Mouse (Mus musculus) spleen, postnatal 4 days (tissue): Measurements from ENCODE around the gene Mmd2.

Source experiments
- DNase-seq, 2 experiments: peaks; one replicate each; pipeline ENCODE4 v3.0.0; 2022; ENCODE audit warnings: low spot score in 2 of 2

Mmd2 gene

DNA sequence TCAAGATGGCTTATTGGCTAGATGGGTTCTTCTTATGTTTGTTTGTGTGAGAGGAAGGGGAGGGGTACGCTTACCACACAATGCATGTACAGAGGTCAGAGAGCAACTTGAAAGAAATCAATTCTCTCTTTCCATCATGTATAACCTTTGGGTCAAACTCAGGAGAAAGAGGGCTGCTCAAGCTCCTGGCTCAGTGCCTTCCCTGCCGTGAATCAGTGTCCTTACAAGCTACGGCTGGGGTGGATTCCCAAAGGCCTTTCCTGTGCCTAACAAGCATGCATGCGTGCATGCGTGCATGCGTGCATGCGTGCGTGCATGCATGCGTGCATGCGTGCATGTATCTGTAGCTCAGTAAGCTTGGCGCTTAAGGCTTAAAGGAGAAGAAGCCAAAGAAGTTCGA, 3.3 kb downstream of the Mmd2 start:
- DNase-seq, result no peak

DNA sequence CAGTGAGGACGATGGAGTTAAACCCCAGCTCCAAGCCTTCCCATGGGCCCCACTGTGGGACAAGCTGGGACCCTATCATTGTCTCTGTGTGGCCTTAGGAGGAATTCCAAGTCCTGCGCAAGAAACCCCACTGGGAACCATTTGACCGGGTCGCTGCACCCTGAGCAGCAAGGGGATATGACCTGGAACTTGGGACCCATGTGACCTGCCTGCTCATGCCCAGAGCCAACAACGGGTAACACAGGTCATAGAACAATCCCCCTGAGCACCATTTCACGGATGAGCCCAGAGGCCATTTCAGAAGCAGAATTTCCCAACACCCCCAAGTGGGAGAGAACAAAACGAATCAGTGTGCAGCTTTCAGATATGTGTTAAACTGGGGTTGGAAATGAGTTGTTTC, 4.2 kb downstream of the Mmd2 start:
- no peak for DNase-seq

DNA sequence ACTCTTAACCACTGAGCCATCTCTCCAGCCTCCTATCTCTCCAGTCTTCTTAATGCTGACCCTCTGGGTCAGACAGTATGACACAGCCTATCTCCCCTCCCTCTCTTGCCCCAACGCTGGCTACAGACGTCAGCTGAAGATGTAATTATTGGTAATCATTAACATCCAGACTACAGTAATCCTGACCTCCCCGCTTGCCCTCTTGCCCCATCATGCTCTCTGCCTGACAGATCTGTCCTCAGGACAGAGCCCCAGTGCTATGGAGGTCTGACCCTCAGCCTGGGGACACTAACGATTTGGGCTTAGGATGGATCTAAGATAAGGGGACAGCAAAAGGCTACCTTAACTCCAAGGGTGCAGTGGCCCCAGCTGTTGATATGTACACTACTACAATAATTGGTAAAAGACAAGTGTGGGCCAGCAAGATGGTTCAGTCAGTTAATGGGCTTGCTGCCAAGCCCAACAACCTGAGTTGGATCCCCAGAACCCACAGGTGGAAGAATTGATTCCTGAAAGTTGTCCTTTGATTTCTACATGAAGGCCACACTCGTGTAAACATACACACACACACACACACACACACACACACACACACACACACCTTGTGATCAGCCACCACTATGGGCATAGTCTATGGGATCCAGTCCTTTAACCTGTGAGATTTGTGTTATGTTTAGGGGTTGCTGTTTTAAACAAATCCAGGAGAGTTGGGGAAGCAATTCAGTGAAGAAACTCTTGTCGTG, 10.8 kb downstream of the Mmd2 start:
- DNase-seq, result no peak

DNA sequence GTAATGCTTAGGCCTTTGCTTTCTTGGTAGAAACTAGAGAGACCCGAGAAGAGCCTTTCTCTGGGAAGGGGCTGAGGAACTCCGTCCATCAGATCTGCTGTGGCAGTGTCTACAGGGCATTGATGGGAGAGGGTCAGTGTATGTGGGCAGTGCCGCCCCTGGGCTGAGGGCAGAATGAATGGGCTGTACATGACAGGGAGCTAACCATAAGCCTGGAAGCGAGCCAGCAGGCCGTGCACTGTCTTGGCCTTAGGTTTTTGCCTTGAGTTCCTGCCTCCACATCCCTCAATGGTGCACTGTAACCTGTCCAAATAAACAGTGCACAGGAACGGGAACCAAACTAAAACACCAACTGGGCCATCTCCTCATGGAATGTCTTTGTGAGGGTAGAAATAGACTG, 11.9 kb downstream of the Mmd2 start:
- DNase-seq, result no peak

DNA sequence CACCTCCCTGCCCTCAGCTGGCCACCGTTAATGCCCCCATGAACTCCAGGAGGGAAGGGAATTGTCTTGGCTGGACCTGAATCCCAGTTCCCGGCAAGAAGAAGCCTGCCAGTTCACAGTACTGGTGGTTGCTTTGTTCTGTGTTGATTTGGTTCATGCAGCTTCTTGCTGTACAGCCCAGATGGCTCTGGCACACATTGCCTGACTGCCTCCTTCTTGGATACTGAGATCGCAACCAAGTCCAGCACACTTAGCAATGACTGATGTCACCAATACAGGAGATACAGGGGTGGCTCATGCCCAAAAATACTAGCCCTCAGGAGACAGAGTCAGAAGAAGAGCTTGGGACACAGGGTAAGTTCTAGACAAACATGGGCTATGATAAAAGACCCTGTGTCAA, 12.9 kb downstream of the Mmd2 start:
- DNase-seq, result no peak

DNA sequence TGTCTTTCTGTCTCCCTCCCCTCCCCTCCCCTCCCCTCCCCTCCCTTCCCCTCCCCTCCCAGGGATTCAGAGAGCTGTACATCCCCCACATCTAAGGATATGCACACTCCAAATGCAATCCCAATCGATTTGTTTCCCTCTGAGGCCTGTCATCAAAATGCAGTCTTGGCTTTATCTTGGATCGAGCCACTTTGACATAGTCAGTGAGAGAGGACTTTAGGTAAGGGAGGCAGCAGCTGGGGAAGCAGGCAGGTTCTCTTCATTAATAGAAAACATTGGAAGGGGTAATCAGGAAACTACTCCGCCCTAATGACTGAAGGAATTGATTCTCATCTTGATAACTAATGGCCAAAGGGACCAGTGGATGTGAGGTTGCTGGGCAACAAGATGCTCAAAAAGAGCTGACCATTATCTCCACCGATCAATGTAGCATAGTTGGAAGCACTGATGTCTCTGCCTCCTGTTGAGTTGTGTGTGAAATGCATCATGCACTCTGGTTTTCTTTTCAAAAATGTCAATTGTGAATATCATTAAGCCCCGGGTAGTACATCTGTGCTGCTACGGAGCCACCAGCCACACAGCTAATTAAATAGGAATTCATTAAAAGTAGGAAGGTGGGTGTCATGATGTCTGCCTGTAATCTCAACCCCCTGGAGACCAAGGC, 17.5 kb downstream of the Mmd2 start:
- no peak for DNase-seq

DNA sequence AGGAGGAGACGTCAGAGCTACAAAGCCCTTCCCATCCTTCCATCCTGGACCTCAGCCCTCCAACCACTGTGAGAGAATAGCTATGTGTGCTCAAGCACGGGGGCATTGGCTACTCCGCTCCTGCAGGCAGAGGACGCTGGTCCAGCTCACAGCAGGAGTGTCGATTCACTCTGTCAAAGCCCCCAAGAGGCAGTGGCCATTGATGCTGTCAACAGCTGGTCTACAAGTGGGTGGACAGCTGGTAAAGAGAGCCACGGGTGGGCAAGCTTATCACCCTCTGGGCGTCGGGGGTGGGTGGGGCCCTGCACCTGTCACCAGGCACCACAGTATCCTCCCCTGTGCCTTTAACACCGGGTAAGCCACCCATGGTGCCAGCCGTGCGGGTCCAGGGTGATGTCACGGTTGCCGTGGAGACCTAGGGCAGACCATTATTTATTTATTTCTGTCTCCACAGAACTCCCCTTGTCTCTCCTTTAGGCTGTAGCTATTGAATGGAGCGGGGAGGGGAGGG, 24.9 kb downstream of the Mmd2 start:
- no peak for DNase-seq

DNA sequence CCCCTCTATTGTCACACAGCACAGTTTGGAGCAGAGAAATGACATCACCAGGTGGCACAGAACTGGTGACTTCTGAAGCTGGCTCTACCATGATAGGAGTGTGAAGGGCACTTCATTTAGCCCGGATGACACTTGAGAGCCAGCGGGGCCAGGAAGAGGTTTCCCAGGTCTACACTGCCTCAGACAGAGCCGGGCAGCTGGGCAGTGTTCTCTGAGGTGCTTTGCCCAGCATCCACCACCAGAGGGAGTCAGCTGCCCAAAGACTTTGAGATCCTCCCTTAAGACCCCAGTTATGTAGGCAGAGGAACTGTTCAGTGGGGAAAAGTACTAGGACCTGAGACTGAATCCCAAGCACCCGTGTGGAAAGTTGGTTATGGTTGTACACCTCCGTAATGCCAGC, 27.1 kb downstream of the Mmd2 start:
- DNase-seq, result peak in 1 of 2 experiments; percentile 18

DNA sequence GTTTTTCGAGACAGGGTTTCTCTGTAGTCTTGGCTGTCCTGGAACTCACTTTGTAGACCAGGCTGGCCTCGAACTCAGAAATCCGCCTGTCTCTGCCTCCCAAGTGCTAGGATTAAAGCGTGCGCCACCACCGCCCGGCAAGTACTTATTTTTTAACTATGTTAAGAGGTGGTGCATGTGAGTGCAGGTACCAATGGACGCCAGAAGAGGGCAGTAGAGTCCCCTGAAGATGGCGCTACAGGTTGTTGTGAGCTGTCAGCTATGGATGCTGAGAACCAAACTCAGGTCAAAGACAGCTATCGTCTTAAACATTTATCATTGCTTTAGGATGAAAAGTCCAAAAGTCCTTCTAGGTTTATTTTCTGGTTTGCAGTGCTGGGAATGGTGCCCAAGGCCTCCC, 30.4 kb downstream of the Mmd2 start:
- no peak for DNase-seq

DNA sequence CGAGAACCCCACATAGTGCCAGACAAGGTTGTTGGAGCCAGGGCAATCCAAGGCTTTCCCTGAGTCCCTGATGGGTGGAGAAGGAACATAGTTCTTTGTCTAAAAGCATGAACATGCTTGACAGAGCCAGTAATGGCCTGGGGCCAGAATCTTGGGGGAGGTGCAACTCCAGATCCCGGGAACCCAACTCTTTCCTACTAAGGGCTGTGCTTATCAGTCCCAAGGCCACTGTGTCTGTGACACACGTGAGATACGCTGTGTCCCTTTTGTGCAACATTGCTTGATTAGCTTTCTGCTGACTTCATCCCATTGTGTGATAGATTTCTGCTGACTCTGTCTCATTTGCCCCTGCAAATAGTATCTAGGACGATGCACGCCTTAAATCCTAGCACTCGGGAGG, 31.8 kb downstream of the Mmd2 start:
- no peak for DNase-seq

DNA sequence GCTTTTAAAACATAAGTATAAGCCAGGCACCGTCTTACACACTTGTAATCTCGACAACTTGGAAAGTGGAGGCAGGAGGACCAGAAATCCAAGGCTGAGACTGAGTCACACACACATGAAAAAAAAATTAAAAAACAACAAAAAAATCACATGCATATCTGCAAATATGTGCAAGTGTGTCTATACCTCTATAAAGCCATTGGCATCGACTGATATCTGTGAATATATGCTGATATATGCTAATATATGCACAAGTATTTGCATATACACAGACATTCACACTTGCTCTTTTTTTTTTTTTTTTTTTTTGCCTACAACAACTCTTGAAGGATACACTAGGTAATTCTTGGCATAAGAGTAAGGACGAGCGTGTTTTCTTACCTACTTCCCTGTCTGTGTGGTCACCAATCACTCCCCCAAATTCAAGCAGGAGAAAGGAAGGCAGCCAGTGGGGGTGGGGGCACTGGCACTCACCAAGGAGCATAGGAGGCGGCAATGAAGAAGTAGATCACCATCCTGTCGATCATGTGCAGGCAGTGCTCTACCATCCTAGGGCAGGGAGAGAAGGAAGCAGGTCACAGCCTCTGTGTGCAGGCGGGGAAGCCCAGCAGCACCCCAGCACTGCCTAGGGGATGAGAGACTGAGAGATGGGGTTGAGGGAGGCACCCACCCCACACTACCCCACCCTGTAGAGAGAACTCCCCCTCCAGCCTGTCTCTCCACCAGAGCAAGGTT, 34.1 kb downstream of the Mmd2 start:
- no peak for DNase-seq

DNA sequence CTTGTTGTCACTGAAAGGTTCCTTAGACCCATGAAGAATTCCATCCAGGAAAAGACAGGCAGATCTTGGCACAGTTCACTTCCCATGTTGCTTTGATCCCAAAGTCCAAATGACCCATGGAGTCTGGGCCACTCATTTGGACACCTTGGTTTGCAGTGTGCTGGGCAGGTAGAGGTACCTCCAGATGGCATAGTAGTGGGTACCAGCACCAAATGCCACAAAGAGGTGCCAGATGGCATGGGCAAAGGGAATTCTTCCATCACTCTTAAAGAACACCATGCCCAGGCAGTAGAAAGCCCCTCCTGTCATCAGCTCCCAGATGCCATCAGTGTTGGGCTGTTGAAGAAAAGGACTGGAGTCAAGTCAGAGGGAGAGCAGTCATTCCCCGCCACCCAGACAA, 44.0 kb downstream of the Mmd2 start:
- DNase-seq, result no peak

DNA sequence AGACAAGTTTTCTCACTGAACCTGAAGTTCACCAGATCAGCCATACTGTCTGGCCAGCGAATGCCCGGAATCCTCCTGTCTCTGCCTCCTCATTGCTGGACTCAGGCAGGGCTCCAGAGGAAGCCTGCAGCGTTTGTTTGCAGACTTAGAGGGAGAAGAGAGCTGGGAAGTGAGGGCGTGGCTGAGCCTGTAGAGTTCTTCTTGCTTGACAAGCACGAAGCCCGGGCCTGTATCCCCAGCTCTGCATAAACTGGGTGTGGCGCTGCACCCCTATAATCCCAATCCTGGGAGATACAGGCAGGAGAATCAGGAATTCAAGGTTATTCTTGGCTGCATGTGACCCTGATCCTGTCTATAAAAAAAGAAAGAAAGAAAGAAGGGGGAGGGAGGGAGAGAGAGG, 48.3 kb downstream of the Mmd2 start:
- DNase-seq, result no peak

DNA sequence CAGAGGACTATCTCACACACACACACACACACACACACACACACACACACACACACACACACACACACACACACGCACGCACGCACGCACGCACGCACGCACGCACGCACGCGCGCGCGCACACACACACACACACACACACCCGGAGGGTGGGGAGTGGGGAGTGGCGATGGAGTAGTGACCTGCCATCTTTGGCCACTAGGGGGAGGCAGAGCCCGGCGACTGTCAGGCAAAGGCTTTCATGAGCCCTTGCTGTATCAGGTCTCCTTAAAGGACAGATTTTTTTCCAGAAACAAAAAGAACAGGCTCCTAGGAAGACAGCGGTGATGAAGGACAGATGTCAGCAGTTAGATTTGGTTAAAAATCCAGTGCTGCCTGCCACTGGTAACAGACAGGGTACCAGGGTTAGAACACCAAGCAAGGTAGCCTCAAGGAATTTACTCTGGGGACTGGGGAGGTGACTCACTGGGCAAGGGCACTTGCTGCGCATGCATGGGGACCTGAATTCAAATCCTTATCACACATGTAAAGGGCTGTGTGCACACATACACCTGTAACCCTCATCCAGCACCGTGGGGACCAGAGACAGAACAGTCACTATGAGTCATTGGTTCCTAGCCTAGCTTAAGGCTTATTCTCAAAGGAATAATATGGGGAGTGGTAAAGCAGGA, 51.1 kb downstream of the Mmd2 start:
- peak; percentile 63 to 87 for DNase-seq

DNA sequence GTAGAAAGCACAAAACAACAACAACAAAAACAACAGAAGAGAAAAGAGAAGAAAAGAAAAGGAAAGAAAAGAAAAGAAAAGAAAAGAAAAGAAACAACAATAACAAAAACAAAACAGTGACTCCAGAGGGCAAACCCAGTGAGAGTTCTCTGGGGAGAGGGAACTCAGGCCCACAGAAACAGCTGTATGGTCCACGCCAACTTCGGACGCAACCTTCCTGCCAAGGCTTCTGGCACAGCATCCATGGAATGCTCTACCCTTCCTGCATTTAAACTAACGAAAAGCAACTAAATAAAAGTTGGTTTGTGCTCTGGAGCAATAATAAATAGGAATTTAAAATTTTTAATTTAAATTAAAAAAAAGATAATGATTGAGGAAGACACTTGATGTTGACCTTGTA, 51.9 kb downstream of the Mmd2 start:
- no peak for DNase-seq

DNA sequence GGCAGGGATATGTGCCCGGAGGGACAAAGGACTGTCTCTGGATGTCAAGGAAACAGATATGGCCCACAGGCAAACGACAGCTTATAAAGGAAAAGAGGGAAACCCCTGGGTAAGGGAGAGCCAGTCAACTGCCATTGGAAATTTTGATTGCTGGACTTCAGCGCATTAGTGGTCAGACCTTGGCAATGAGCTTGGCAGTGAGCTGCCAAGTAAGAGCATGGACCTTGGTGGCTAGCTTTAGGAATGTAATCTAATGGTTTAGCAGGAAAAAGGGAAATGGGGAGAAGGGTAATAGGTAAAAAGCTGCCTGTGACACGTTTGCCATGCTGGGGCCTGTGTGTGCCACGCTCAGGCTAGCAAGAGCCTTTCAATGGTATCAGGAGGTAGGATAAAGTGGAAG, 52.7 kb downstream of the Mmd2 start:
- DNase-seq, result no peak

DNA sequence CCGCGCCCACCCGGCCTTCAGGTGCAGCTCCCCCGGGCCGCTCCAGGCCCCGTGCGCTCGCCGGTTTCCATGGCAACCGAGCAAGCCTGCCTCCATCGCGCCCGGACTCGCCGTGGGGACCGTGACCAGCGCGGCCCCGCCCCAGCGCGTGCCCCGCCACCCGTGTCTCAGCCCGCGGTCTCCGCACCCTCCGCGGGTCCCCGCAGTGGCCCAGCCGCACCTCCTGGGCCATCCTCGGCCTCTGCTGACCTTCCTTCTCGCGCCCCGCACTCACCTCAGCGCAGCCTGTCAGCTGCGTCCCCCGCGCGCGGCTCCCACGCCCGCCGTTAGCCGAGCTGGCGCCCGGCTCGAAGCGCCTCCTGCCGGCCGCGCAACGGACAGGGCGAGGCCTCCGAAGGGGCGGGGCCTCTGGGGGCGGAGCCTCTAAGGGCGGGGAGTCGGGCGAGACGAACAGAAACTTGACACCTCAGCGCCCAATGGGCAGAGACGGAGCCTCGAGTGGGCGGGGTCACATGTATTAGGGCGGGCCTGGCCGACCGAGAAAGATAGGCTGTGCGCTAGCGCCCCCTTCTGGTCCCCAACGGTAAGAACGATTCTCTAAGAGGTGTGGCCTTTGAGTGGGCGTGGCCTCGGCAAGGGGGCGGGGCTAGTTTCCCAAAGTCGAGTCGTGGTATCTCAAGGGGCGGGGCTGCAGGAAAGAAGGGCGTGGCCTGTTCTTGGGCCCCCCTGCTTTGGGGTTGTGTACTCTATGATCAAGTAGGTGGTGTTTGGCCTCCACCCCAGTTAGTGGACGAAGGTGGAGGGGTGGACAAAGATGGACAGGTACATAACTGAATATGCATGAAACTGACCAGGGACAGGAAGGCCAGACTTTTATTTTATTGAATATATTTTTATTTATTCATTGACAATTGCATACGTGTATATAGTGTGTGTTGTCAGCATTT, 57.6 kb downstream of the Mmd2 start, which contains the start of gene Radil:
TSS of gene Radil (minus strand) at position 393 of the 947 bp plus-strand sequence.
- peak; percentile 84 to 90 for DNase-seq

DNA sequence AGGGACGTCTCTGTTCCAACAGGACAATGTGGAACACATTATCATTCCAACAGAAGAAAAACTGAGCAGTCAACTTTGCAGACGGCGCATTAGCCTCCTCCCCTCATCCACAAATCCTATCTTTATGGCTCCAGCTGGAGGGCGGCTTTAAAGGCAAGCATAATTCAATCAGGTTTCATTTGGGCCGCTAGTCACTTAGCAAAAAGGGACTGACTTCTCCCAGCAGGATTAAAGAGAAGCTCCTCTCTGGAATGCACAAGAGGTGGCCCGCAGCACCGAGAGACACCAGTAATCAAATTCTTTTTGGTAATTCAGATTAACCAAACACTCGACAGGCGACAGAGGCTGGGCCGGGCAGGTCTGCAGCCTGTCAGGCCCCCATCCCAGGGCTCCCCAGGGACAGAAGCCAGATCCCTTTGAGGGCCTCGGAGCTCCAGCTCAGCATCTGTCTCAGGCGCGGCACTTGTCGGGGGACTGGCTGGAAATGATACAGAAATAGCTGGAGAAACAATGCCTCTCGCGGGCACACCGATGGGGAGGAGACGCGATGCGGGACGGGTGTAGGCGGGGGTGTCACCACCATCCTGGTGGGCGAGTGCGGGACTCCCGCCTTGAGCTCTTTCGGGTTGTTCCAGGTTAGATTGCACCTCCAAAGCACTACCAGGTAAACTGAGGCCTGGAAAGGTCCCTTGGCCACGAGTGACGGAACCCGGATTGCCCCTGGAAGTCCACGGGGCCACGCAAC, 58.5 kb downstream of the Mmd2 start:
- peak in 1 of 2 experiments; percentile 62 for DNase-seq

DNA sequence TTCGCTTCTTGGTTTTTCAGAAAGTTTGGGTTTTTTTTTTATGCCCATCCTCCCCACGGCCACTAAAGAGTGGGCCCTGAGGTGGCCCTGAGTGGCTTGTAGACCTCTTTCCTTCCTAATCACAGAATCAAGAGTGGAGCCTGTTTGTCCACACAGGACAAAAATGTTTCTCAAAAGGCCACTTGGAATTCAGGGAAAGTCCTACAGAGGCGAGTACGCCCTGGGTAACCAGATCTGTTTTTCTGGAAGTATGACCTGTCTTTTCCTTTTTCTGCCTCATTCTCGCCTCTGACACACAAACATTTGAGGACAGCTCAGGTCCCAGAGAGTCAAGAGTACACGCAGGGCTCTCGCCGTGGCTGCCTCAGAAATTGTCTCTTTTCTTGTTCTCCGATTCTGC, 59.2 kb downstream of the Mmd2 start:
- DNase-seq, result no peak

DNA sequence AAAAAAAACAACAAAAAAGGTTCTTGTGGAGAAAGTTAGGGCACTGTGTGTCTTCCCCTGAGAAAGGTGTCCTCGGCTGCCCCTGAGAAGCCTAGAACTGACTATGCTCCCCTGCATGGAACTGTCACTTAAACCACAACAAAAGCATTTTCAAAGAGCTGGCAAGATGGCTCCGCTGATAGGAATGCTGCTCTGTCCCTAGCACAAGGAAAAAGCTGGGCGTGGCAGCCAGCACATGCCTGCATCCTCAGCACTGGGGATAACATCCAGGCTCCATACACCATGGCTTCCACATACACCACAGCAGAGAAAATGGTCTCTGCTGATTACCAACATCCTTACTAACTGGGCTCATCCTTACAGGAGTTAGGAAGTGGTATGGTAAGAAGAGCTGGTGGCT, 61.5 kb downstream of the Mmd2 start:
- no peak for DNase-seq
